Mouse (Mus musculus) cerebellum, adult 9-11 months (tissue): ENCODE data around the gene Arhgap42.

ENCODE experiments used
- DNase-seq: peaks from one replicate; pipeline ENCODE4 v3.0.0; 2022

The Arhgap42 gene

DNA sequence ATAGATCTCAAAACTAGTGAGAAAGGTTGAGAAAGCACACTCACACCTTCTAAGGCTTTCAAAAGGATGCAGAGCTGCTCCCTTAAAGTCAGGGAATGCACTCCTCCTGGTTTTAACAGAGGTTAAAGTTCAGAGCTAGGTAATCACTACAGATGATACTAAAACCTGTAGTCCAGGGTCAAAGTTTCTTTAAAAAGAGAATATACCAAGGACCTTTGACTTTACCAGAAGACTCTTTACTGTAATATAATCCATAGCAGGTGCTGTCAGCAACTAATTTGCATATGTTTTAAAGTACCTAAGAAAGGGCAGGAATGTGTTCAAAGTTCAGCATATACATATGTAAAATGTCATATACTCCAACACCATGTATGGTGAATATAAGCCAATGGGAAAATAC, 30.7 kb downstream of the Arhgap42 start:
- no peak for DNase-seq

DNA sequence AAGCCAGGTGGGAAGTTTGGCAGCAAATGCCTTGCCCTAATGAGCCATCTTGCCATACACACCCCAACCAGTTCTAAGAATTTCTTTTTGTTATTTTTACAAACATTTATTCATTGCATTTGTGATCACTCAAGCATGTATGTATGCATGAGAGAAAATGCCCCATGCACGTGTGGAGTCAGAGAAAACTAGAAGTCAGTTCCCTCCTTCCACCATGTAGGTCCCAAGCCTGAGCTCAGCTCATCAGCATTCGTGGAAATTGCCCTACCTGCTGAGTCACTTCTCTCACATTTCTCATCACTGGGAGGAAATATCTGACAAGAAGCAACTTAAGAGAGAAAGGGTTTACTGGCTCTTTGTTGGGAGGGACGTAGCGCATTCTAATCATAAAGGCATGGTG, 31.6 kb downstream of the Arhgap42 start:
- no peak for DNase-seq

DNA sequence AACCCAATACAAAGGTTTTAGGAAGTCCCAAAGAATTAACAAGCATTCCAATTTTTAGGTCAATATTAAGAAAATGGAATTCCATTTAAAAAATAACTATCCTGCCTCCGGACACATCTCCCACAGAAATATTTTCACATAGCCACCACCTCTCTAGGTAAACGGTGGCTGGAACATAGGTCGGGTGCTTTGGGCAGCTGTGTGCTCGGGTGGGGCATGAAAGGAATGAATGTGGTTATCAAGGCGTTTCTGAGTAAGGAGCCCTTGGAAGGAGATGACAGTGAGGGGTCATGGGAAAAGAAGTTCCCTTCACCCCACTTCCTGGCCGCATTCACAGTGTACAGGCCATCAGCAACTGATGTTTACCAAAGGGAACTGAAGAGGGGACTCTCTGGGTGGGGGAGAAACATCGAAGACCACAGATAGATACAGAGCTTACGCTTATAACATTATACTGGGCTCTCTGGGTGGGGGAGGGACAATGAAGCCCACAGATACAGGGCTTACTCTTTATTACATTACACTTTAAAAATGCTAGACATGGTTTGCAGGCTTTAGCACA, 38.0 kb downstream of the Arhgap42 start:
- DNase-seq, result no peak

DNA sequence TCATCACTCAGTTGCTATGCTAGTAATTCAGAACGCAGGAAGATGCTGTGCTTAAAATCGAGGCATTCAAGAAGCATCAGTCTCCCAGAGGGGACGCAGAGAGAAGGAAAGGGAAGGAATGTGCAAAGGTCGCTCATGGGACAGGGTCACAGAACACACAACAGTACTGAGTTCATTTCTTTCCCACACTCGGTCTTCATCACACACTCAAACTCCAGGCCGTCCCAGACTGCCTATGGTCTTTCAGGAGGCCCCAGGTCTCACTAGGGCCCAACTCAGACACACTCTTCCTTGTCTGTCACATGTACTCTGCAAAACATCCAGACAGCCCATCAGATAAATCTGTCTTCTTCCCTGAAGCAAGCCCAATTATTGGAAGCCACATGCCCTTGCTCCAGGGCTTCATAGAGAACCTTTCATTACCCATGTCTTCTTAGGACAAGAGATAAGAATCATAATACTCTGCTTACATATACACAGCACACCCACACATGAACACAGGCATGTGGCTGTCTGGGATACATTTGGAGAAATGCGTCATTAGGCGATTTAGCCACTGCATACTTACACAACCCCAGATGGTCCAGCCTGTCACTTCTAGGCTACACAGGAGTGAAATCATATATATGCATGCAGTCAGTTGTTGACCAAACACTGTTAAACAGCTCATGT, 39.6 kb downstream of the Arhgap42 start:
- DNase-seq, result no peak

DNA sequence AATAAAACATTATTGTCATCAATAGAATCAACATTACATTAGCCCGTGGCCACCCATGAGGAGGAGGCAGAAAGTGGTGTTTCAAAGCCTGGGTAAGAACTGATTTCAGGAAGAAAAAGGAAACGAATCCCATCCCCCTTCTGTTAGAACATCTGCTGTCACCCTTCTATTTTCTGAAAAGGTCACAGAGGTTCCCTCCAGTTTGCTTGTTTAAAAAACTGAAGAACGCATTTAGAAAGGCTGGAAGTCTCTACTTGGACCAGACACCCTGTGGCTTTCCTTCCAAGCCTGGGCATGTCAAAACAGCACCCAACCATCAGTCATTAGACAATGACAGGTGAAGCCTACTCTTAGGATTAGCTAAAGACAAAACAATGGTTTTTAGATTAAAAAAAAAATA, 40.3 kb downstream of the Arhgap42 start:
- DNase-seq, result no peak

DNA sequence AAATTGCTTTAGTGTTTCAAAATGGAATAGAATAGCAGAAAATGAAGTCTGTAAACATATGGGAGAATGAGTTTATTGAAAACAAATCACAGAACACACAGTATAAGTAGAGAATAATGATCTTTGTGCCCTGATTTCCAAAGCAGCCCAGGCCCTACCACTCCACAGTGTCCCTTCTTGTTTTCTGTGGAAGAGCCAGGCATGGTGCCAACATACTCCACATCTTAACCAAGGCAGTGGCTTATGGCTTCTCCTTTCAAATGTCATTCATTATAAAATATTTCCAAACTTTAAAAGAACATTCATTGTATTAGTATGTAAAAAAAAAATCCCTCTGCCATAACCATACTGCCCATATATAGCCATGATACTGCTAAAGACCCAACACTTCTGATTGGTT, 42.9 kb downstream of the Arhgap42 start:
- DNase-seq, result no peak

DNA sequence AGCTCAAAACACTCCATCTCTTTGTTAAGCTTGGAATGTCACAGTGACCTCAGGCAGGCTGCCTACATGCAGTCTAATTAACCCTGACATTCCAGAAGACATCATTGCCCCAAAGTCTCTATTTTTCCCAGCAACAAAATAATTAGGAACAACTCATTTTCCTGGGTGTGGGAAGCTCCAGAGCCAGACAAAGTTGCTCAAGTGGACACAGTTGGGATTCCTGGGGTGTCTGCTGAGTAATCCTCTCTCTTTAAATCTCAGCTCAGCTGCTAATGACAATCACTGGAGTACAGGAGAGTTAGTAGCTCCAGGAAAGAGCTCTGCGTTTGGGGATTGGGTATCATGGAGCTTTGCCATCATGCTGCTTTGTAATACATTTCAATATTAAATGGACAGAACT, 44.4 kb downstream of the Arhgap42 start:
- DNase-seq, result no peak

DNA sequence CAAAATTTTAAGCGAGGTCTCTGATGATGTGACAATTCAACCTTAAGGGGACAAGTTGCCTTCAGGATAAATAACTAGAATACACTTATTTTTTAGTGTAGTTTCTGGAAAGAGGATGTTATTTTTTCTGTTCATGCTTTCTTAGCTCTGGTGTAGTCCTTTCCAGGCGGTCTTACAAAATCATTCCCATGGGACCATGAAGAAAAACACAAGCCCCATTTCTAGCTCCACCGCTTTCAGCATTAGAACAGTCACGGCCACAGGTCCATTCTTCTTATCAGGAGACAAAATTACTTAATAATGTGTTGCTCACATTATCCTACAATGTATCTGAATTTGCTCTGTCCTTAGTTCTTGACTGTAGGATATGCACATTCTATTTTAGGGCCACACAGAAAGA, 46.2 kb downstream of the Arhgap42 start:
- DNase-seq, result no peak

DNA sequence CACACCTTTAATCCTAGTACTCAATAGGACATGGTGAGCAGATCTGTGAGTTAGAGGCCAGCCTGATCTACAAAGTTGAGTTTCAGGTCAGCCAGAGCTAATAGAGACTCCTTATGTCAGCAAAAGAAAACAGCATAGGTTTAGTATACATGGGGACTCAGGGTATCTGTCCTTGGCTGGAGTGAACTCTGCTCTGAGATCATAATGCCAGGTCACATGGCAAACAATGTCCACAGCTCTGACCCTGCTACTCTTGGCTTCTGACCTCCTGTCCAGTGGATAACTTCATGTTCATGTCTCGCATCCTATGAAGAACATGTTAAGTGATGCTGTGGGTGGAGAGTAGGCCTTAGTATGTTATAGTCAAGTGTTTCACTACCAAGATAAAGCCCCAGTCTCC, 48.1 kb downstream of the Arhgap42 start:
- DNase-seq, result no peak

DNA sequence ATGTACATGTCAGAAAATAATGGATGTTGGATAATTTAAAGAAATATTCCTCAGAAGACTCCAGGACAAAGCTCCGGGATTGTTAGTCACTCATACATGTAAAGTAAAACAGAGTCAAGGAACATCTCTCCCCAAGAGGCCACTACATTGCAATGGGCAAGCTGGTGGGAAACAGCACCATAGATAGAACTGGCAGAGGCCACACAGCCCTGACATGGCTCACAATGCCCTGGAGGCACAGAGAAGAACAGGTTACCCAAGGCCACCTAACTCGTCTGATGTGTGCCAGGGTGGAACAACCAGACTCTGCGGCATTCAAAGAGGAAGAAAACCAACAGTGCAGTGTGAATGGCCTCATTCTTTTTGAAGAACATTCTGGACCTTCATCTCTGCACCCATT, 50.7 kb downstream of the Arhgap42 start:
- no peak for DNase-seq

DNA sequence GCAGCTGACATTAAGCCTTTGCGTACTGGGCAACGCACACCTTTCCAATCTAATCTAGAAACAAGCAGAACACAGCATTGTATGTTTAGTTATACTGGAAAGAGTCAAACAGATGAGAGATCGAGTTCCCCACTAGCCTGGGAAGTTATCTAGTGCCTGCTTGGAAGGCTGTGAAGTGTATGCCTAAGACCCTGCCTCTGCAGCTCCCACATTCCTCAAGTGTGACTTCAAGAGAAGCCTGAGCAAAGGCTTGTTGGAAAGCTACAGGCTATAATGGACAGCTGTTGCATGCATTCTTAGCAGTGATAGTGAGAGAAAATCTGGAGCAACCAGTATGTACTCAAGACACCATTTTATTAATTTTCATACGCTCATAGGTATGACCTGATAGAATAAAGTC, 61.2 kb downstream of the Arhgap42 start:
- no peak for DNase-seq

DNA sequence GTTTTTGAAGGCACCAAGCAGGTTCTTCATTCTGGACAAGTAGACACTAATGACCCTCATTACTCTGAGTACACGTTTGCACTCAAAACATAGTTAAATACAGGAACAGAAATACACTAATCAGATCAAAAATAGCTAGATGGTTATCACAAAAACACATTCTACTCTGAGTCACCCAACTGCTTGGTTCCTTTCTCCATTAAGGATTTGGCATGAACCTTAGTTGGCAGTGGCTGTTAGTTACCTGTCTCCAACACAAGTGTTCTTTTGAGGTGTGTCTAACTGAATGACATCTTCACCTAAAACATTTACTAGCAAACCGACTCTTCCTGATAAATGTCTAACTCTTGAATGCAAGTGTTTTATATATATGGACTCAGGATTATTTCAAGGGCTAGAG, 64.0 kb downstream of the Arhgap42 start:
- no peak for DNase-seq

DNA sequence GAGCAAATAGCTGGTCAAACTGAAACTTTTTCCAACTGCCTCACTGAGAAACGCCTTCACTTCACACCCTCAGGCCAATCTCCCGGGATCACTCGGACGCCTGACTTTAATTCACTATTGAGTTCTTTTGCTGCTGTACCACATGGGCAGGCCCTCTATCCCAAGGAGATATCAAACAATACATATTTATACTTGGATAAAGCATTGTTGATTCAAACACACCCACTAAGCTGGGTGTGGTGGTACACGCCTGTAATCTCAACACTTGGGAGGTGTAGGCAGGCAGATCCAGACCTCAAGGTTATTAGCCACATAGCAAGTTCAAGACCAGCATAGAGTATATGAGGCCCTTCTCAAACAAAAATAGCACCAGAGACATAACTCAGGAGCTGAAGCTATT, 64.7 kb downstream of the Arhgap42 start:
- DNase-seq, result no peak

DNA sequence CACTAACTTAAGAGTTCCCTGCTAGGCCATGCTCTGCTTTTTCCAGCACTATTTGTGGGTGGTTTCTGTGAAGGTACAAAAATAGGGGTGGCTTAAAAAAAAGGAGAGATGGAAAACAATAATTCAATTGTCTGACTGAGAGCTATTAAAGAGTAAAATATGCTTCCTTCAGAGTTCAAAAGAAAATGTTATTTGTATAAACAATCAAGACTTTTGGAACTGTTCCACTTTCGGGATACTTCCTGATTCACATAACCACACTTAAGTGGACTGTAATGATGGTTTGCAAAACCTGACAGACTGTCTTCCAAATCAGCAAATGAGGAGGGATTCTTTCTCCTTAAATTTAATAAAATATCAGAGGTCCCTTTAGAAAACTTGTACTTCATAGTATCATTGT, 65.8 kb downstream of the Arhgap42 start:
- DNase-seq, result no peak

DNA sequence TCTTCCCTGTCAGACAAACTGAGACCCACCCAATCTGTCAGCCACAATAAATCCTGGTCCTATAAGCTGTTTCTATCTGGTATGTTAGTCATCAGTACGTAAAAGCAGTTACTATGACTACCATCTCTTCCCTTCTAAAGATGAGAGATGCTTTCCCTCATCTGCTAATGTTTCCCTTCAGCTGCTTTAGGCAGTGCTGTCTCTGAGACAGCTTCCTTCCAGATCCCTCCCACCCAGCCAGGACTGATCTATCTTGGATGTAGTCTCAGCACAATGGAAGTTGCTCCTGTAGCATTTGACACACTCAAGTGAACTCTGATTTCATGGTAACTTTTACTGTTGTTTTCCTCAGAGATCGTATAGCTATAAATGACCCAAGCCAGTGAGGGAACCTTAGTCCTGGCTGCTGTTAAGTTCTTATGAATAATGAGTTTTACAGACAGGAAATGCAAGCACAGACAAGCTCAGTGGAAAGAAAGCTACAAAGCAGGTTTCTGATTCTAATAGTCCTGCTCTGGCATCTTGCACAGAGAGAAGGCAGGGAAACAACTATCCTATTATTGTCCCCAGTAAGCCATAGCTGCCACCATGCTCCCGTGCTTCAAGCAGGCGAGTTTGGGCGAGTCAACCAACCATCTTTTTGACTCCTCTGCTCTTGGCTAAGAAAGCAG, 67.6 kb downstream of the Arhgap42 start:
- DNase-seq, result no peak

DNA sequence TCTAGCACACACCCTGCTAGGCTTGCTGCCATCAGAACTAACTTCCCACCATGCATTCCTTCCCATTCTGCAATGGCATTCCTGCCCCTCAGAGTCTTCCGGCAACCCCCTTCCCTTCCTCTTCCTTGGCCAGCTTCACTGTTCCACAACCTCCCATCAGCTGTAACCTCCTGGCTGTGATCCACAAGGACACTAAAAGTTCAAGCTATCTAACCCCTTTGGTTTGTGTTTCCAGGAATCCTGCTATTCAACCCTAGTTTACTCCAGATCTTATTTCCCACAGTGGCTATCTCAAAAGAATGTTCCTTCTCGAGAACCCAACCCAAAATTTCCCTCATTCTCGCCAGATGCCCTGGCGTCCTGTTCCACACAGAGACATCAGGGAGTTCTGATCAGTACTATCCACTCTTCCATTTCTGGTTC, 73.2 kb downstream of the Arhgap42 start:
- DNase-seq, result no peak

DNA sequence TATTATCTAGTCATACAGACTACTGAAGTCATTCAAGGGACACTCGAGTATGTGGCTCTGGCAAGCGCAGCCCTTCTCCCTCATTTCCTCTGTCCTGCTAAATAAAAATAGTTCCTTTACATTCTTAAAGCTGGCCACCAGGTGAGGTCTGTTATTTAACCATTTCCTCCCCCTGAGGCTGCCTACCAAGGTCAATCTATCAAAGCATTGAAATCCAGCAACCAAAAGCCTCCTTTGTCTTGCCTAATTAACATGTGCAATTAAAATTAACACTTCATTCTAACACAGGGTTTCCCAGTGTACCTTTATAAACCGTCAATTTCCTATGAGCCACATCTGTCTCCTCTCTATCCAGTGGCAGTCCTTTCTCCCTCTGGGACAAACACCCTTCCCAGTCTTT, 78.2 kb downstream of the Arhgap42 start:
- DNase-seq, result no peak

DNA sequence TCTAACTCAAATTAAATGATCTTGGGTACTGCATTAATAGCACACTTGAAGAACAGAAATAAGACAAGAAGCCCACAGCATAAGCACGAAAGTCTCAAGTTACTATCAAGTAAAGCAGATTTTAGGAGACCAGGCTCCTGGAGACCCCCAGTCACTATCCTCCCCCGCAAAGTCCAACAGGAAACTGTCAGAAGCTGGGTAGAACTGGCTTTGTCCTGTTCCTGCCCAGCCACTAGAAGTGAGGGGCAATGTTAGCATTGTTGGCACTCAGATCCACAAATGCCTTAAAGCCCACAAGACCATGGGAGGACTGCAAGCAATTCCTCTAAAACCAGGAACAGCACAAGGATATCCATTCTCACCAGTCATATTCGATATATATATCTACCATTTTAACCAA, 80.7 kb downstream of the Arhgap42 start:
- no peak for DNase-seq

DNA sequence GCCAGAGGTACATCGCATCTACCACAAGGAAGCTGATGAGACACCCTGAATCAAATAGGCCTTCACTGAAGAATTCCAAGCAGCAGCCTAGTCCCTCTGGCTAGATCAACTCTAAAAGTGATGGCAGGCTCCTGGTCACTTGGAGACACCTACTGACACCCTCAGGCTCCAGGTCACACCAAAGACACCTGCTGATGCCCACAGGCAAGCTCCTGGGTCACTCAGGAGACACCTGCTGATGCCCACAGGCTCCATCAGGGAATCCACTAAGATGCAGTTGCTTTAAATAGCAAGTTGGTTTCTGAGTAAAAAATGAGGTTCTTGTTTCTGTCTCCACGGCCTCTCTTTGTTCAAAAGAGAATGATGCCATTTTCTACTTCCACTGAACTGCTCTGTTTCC, 81.5 kb downstream of the Arhgap42 start:
- no peak for DNase-seq

DNA sequence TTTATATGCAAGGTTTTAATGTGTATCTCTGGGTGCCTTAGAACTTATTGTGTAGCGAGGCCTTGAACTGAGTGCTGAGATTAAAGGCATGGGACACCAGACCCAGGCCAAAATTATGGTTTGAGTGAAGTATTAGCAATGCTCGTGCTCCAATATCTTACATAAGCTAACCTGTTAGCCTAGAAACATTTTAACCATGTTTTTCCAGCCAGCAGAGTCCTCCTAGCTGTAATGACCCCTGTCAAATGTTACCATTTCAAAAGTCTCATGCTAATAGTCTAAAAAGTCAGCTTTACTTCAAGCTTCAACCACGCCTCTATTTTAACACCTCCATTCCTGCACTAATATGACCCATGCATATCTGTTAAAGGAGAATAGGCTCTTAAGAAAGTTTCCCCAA, 84.3 kb downstream of the Arhgap42 start:
- DNase-seq, result no peak

DNA sequence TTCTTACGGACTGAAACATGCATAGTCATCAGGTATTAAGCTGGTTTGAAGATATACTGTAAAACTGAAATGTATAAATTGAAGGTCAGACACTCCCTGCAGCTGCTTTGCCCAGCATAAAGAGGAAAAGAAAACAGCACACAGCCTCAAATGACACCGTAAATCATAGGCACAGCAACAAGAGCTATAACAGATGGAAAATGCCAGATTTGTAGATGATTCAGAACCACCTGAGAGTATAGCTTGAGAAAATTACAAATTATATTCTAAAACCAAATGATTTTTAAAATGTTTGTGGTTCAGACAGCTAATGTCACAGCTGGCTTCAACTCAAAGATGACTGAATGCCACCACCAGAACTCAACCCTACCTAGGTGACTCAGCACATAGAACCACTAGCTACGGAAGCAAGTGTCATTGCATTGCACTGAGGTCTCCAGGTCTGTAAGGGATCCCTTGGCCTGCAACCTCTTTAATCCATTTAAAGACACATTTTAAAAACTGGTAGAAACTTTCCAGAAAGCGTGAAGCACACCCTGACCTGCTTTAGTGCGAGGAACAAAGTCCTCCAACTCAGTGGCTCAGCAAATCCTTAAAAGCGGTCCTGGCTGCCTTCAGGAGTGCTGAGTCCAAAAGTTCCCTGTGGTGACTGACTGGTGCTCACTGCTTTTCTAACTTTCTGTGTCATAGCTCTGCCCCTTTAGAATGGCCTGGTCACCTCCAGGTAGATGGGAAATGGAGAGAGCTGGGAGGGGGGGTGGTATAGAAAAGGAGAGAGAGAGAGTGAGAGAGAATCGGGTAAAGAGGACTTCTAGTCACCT, 94.4 kb downstream of the Arhgap42 start:
- no peak for DNase-seq

DNA sequence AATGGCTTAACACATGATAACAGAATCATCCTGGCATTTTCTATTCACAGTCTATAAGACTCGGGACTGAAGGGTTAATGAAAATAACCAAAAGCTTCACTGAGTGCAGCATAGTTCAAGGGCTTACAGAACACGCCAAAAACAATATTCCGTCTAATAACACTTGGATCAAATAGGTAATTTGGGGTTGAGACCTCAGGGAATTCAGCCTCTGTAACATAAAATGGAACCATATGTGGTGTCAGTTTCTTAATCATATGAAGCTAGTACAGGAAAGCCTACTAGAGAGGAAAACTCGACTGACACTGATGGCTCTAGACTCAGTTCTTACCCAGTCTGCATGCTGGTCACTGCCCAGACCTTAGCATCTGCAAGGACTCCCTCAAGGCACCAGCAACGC, 95.8 kb downstream of the Arhgap42 start:
- DNase-seq, result no peak

DNA sequence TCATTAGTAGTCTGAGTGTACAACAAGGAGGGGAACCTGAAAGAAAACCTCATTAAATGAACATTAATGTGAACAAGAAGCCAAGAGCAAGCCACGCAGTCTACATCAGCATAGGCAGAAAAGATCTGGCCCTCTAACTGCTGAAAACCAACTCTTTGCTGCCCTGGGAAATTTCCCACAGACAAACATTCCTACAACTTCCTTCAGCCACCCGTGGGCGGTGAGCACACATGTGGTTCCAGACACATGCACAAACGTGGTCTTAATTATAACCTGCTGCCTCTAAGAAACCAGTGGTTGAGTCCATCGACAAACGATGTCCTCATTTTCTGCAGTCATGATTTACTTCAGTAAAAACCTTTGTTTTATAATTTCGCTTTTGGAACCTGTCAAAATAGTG, 96.3 kb downstream of the Arhgap42 start:
- no peak for DNase-seq

DNA sequence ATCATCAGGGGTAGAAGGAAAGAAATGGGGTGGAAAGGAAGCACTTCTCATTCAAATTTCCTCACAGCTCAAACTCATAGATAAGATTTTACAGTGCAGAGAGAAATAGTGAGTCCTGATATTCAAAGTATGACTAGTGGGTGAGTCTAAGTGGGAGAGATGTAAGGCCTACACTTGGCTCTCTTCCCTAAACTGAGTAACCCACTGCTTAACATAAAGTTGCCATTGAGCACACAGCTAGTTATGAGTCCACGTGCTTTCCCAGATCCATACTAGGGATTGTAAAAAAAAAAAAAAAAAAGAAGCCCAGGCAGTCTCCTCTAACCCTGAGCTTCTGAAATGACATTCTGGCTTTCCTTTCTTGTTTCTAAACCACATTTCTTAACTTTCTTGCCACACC, 96.8 kb downstream of the Arhgap42 start:
- DNase-seq, result no peak
